Mouse (Mus musculus) urinary bladder, postnatal 14 days (tissue): ENCODE data around the gene Zfp597.
A peak's percentile ranks its signal among the peaks of the same experiment; 100 is the strongest.

Source experiments
- DNase-seq: peaks from one replicate; pipeline ENCODE4 v3.0.0; 2021; ENCODE audit warnings: low spot score

The Zfp597 gene

GRCm38 (mm10) chr16:3884201-3885064, at the start of gene Zfp597, which contains the start of gene Gm20695:
Gene Zfp597 (minus strand): TSS chr16:3884561.
Gene Gm20695 (plus strand): TSS chr16:3884648.
- peak; percentile 95 for DNase-seq

GRCm38 (mm10) chr16:3934091-3934490, 49.7 kb upstream of the Zfp597 start:
- no peak for DNase-seq

GRCm38 (mm10) chr16:3933536-3933935, 49.2 kb upstream of the Zfp597 start:
- DNase-seq, result no peak

DNA sequence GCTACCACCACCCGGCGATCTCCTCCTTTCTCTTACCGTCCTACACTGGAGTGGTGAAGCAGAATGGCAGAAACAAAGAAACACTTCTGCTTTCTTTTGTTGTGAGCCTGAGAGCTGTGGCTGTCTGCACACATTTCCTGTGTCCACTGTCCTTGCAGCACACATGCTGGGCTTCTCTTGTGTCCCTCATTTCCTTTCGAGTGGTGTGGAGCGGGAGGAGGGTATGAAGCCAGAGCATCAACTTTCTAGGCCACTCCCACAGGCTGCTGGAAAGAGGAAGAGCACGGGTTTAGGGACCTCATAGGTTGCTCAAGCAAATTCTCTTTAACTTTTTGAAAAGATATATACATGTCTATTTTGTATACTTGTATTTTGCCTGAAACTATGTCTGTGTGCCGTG, 44.8 kb upstream of the Zfp597 start:
- DNase-seq, result no peak

- no peak for DNase-seq
These were observed 44.2 kb upstream of the Zfp597 start for GRCm38 (mm10) chr16:3928582-3928981.

- DNase-seq, result no peak
These were observed 39.6 kb upstream of the Zfp597 start for GRCm38 (mm10) chr16:3923966-3924365.

DNA sequence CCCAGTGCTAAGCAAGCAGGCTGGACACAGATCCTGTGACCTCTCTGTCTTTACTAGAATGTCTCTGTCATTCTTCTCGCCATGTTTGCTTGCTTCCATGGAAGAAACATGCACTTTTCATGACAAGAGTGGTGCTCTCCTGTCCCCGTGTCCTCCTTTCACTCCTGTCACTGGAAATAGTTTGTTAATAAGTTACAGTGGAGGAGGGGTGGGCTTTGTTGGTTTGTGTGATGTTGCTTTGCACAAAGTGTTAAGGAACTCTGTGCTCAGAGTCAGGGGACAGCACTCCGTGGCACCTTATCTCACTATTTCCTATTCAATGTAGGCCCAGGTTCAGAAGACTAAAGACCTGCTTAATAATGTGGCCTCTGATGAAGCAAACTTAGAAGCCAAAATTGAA, 39.2 kb upstream of the Zfp597 start:
- DNase-seq, result no peak

DNA sequence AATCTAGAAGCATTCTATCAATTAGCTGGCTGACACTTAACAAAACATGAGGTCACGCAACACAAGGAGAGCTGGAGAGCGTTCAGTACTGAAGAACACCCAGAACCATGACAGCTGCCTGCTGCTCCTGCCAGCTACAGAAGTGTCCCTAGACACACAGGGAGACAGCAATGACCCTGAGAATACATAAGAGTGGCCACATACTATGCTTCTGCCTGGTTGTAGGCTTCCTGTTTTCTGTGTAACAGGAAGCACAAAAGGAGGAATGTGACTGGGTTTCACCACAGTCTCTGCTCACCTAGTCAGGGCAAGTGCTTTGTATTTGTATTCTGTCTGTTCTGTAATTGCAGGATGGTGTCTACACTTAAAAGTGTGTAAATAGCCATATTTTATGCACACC, 36.4 kb upstream of the Zfp597 start:
- DNase-seq, result no peak

DNA sequence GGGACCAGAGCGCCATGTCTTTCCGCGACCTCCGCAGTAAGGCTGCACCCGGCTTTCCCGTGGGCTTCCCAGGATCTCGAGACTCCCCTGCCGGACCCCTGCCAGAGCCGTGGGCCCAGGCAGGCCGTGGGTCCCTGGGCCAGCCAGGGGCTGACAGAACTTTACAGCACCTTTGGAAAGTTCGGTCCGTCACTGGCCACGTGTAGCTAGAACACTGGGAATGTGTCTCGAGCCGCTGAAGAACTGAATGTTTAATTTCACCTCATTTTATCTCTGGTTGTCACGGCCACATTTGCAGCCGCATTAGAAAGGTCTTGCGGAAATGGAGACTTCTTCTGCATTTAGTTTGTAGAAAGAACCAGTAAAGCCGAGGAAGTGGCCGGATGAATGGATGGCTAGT, 24.8 kb upstream of the Zfp597 start:
- no peak for DNase-seq

GRCm38 (mm10) chr16:3908537-3909111, 24.3 kb upstream of the Zfp597 start, which contains the start of the genes 1700037C18Rik and Cluap1:
Gene 1700037C18Rik (minus strand): TSS chr16:3908689.
Gene Cluap1 (plus strand): TSS chr16:3908801.
- peak; percentile 95 for DNase-seq

DNA sequence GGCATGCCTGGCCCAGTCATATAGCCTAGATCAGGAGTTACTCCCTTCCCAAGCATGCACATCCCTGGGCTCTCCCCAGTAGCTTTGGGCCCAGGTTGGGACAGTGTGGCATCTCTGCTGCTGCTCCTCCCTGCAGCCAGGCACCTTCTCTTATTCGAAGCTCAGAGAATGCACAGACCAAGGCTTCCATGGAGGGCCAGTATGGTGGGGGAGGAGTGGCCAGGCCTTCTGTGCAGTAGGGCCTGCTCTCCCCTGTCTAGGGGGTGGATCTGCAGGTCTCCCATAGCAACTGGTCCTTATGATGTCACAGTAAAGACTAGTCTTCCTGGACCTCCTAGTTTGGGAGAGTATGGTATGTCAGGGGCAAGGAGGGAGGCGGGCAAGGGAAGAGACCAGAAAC, 23.1 kb upstream of the Zfp597 start:
- DNase-seq, result no peak

DNA sequence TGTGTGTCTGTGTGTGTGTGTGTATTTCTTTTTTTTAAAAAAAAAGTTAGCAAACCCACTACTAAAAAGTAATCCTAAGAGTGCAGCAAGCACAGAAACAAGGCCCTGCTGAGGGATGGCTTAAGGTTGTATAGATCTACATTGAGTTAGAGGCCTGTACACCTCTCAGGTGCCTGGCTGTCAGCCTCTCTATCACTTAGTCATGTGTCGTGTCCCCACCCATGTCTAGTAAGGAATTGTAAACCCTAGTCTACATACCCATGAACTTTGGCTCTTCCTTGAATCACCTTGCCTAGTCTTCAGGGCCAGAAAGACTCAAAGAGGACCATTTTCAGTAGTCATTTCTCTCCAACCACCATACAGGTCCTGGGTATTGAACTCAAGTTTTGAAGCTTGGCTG, 12.2 kb upstream of the Zfp597 start:
- DNase-seq, result no peak

DNA sequence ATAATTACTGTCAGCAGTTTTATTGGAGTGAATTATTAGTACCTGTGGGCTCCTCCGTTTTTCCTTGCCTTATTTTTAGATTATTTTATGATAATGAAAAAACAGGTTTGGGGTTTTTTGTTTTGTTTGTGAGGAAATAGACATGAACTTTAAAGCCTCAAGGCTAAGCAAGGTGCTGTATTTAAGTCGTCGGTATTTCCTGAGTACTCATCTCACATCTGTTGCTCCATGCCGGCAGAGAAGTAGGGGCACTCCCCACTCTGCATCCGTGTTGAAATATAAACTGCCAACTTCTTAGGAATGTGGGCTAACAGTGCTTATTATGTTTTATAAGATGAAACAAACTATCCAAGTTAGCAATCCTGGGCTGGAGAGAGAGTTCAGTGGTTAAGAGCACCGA, 11.7 kb upstream of the Zfp597 start:
- no peak for DNase-seq

DNA sequence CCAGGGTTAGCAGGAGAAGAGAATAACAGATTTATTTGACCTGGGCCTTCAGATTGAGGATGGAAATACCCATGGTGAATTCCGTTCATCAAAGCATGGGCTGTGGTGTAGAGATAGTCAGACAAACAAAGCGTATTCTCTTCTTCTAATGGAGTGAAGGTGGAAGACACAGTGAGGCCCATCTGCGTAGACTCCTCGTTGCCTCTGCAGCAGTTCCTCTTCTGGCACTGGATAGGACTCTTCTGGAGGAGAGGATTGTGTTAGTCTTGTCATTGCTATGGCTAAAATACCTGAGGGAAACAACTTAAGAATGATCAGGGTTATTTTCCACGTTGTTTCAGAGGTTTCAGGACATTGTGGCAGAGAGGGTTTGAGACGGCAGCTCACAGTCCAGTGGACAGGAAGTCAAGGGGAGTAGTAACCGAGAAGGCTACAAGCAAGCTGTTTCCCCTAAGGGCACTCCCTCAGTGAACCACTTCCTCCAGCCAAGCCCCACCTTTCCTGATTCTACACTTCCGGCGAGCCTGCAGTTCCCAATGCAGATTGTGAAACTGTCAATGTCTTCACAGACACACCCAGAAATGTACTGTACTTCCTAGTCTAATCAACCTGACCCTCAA, 10.9 kb upstream of the Zfp597 start:
- DNase-seq, result peak; percentile 55

GRCm38 (mm10) chr16:3893739-3894138, 9.4 kb upstream of the Zfp597 start:
- no peak for DNase-seq

DNA sequence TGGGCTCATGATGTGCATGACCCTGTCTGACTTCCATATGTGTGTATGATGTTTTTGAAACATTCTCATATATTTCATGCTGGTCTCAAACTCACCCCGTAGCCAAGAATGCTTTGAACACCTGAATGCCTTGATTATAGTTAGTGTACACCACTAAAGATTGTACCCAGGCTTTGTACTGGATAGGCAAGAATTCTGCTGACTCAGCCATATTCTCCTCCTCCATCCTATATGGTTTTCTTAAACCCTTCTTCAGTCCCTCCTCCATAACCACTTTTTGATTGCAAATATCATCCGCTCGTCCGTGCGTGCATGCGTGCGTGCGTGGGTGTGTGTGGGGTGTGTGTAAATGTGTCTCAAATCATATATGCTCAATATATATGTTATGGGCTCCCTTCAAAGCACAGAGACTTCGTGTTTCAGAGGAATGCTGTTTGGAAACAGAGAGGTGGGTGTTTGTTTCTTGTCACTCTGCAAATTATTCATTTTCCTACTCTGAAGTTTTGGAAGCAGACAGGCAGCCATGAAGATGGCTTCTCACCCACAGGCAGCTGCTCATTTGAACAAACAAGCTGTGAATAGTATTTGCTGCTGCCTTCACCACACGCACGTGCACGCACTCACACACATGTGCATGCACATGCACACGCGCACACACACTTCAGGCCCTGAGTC, 7.4 kb upstream of the Zfp597 start:
- no peak for DNase-seq

GRCm38 (mm10) chr16:3885065-3885670, 807 bp upstream of the Zfp597 start:
- no peak for DNase-seq

- no peak for DNase-seq
These were observed 8.0 kb downstream of the Zfp597 start for GRCm38 (mm10) chr16:3876346-3876745.

DNA sequence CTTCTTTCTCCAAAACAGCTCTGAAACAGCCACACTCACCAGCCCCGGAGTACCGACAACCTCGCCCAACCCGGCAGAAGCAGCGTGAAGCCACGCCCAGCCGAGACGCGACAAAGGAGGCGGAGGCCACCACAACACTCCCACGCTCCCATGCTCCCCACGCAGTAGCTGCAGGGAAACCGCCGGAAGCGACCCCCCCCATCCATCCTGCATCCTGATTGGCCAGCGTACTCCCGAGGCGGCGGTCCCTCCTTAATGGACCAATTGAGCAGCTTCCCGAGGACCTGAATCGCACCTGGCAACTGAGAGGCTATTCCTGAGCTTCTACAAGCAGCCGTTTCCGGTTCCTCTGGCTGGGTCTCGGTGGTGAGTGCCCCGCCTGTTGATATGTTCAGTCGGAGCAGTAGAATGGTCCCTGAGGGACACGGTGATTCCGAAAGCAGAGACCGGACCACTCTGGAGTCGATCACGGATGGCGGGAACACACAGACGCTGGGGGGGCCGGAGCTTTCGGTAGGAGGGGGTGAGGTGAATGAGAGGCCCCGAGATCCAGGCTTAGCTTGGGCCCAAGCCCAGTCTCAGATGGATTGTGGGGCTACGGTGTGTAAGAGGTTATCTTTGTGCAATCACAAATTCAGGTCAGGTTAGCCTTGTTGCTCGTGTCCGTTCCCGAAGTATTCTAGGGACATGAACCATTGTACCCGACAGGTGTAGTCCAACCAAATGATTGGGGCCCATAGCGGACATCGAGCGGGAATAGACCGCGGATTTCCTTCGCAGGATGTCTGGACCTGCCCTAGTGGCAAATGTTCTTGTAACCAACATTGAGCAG, 11.9 kb downstream of the Zfp597 start, which contains the start of gene Naa60:
Gene Naa60, plus strand, starts transcription at position 160 of the 832 bp plus-strand sequence.
- peak; percentile 93 for DNase-seq

GRCm38 (mm10) chr16:3871815-3872214, 12.5 kb downstream of the Zfp597 start:
- DNase-seq, result no peak

GRCm38 (mm10) chr16:3859254-3859653, 25.1 kb downstream of the Zfp597 start:
- no peak for DNase-seq
